Mouse (Mus musculus) neural tube, embryonic 11.5 days (tissue): ENCODE measurements around the gene Trmt1. TPM values are rescaled to one million over a fixed set of nuclear protein-coding genes. Genes with fewer than 3 reads are reported as not detected.
"Not testable (repeated sequence)": the region's sequence is repeated elsewhere in the genome, so short reads cannot be mapped to it uniquely, and the experiment has no call there.

Experiments
- ATAC-seq: fragments of 200-750 bp; cut with Nextera tagmentation; 2 replicates; pipeline ENCODE4 v1.8.0; 2017; ENCODE audit warnings: moderate number of reproducible peaks, mild to moderate bottlenecking, moderate TSS enrichment, moderate library complexity; ENCODE audit not compliant: insufficient read depth, low FRiP score, low TSS enrichment
- DNase-seq: peaks from one replicate; pipeline ENCODE4 v3.0.0-alpha.2; 2015; ENCODE audit warnings: low spot score
- H3K27ac ChIP-seq: fragments of 300-500 bp; sonication (generic); 2 replicates; pipeline ENCODE4 v1.5.1; 2014; ENCODE audit warnings: low read depth, mild to moderate bottlenecking, low read length
- H3K27me3 ChIP-seq: fragments of 300-500 bp; sonication (generic); 2 replicates; pipeline ENCODE4 v1.6.1; 2014; ENCODE audit warnings: mild to moderate bottlenecking, low read length, mixed read lengths; ENCODE audit not compliant: control insufficient read depth, insufficient read depth
- H3K36me3 ChIP-seq: fragments of 300-500 bp; sonication (generic); 2 replicates; pipeline ENCODE4 v1.6.1; 2014; ENCODE audit warnings: mild to moderate bottlenecking, low read length, moderate library complexity, mixed read lengths; ENCODE audit not compliant: control insufficient read depth, insufficient read depth
- H3K4me1 ChIP-seq: fragments of 300-500 bp; sonication (generic); 2 replicates; pipeline ENCODE4 v1.6.1; 2014; ENCODE audit warnings: low read length, mixed read lengths; ENCODE audit not compliant: control insufficient read depth, insufficient read depth
- H3K4me2 ChIP-seq: fragments of 300-500 bp; sonication (generic); 2 replicates; pipeline ENCODE4 v1.6.1; 2014; ENCODE audit warnings: low read depth, mild to moderate bottlenecking, moderate library complexity
- H3K4me3 ChIP-seq: fragments of 300-500 bp; sonication (generic); 2 replicates; pipeline ENCODE4 v1.5.1; 2014; ENCODE audit warnings: low read depth, low read length
- H3K9ac ChIP-seq: fragments of 300-500 bp; sonication (generic); 2 replicates; pipeline ENCODE4 v1.6.1; 2014; ENCODE audit warnings: mild to moderate bottlenecking, low read length
- H3K9me3 ChIP-seq: fragments of 300-500 bp; sonication (generic); 2 replicates; pipeline ENCODE4 v1.6.1; 2016; ENCODE audit warnings: low read length; ENCODE audit not compliant: control insufficient read depth
- WGBS: fragments of 180-500 bp; shearing (Covaris S2); extraction: QIAGEN DNeasy Blood & Tissue Kit; methylation state at CpG from one replicate; pipeline ENCODE4 v1.1.7; 2014; 5-methylcytosine and 5-hydroxymethylcytosine counted together
- polyA plus RNA-seq: library from polyadenylated mRNA; unstranded; fragments of >200 nt; fragmentation: Nextera tagmentation; extraction: Ambion mirVana; gene quantifications from 2 replicates; pipeline ENCODE4 v1.2.1, GENCODE M21; 2014

The Trmt1 gene
- polyA plus RNA-seq, 1 experiment from 2014 or later: 60.6 TPM

DNA sequence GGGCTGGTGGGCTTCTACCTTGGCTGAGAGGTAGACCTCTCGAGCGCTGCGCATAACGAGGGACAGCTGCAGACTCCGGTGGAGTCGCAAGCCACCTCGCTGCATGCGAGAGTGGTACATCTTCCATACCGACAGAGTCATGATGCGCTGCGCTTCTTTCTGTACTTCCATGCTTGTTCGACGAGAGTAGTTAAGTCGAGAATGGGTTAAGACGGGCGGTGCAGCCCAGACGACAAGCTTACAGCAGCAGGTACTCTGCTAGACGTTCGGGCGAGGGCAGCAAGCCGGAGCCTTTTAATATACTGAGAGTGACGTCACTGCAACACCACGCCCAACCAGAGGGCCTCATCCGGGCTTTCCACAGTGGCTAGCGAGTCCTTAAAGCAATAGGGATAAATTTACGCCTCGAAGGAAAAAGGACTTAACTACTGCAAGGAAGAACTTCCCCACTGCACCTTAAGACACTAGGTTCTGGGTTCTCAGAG lies 23.5 kb upstream of the Trmt1 start, which contains the start of gene Ier2:
TSS of gene Ier2 (minus strand) at position 272 of the 485 bp plus-strand sequence.
- Histone ChIP-seq H3K4me2 (peak within 1 kb of the TSS; percentile 90), H3K9ac (peak within 1 kb of the TSS; percentile 91), H3K4me3 (peak within 1 kb of the TSS; percentile 91), H3K27ac (peak within 1 kb of the TSS; percentile 75), H3K4me1 (peaks cover 20% of the 10 kb centered on the region), H3K36me3 (no peaks in the 10 kb centered on the region), H3K27me3 (no peaks in the 10 kb centered on the region), H3K9me3 (no peaks in the 10 kb centered on the region)
- DNase-seq (peak; percentile 94), ATAC-seq (peak; percentile 71)
- under 1% methylated on average over 27 of the region's 27 CpGs for WGBS

DNA sequence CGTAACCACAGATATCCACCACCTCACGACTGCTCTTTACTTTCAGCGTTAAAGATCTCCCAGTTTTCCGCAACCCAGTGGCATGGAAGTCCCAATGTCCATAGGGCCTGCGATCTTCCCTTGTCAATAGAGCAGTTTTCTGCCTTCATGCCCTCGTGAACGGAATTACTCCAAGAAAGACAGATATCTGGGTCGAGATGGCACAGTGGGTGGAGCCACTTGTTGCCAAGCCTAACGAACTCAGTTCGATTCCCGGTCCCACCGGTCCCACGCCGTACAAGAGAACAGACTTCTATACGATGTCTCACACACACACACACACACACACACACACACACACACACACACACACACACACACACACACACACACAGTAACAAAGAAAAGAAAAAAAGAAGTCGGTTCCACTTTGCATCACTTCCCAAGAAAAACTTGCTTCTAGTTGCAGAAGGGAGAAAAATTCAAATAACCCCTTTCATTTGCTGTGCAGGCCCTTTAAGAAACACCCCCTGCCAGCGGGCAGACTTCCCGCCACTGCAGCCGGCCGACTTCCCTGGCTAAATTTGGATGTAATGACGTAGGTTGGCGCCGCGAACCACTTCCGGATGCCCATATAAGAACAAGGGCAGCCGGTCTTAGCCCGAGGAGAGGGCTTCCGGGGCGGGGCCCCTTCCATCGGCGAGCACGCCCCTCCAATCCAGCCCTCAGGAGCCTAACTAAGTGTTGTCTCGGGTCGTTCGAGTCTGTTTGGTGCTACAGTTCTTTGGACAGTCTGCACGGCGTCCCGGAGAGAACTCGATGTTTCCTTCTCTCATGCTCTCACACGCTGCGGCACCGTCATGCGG lies 22.4 kb upstream of the Trmt1 start:
- ATAC-seq (peak; percentile 85), DNase-seq (peak; percentile 96)
- H3K4me3 ChIP-seq: peak overlapping the region; percentile 91
- peaks cover 19% of the 10 kb centered on the region for H3K4me1 ChIP-seq
- H3K27ac ChIP-seq: peak overlapping the region; percentile 84
- no peaks in the 10 kb centered on the region for H3K27me3 ChIP-seq
- peak overlapping the region; percentile 90 for H3K4me2 ChIP-seq
- H3K9me3 ChIP-seq: no peaks in the 10 kb centered on the region
- H3K36me3 ChIP-seq: no peaks in the 10 kb centered on the region
- 2% methylated on average over 43 of the region's 43 CpGs for WGBS
- H3K9ac ChIP-seq: peak overlapping the region; percentile 76

DNA sequence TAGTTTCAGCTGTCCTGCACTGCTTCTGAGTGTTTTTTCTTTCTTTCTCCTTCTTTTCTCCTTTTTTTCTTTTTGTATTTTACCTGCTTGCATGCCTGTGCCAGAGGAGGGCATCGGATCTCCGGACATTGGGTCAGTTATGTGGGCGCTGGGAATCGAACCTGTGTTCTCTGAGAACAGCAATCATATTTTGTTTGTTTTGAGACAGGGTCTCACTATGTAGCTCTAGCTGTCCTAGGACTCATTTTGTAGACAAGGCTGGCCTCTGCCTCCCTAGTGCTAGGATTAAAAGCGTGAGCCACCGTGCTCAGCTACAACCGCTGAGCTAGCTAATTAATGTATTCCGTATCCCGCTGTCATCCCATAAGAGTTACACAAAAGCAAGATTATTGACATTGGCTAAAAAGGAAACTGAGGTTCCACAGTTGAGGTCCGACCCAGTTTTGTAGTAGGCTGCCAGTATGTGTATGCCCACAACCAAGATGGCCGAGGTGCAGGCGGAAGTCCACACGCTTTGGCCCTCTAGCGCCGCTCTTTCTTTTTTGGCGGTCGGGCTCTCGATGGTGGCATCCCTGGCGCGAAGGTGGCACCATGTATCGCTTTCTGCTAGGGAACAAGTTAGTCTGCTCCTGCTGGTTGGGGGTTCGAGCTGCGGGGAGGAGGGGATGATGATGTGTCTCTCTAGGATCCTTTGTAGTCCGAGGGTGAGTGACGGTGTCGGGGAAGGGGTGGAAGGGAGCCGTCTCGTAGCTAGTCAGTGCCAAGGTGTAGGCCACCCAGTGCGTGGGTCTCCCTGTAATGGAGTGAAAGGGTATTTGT lies 21.3 kb upstream of the Trmt1 start:
- WGBS: under 1% methylated on average over 29 of the region's 29 CpGs
- peaks cover 16% of the 10 kb centered on the region for H3K4me1 ChIP-seq
- ATAC-seq: peak; percentile 32; the same call in 1 of the 2 replicates

GRCm38 (mm10) chr8:84665385-84665893 lies 20.7 kb upstream of the Trmt1 start:
- Histone ChIP-seq H3K27me3 (no peaks in the 10 kb centered on the region), H3K27ac (peak overlapping the region; percentile 84), H3K9ac (peak overlapping the region; percentile 76), H3K4me3 (peak overlapping the region; percentile 91), H3K36me3 (peaks cover 2% of the 10 kb centered on the region; the same call in 1 of the 2 replicates), H3K9me3 (no peaks in the 10 kb centered on the region), H3K4me2 (peak overlapping the region; percentile 90), H3K4me1 (peaks cover 11% of the 10 kb centered on the region)
- WGBS: 3% methylated on average over 14 of the region's 14 CpGs
- 0 out of 2 replicates have a peak, but pooled peaks have one; percentile 1 for ATAC-seq
- no peak for DNase-seq

More for the DNA sequence above, 21.3 kb upstream of the Trmt1 start:
- H3K36me3 ChIP-seq: no peaks in the 10 kb centered on the region
- peak overlapping the region; percentile 76 for H3K9ac ChIP-seq
- H3K27ac ChIP-seq: peak overlapping the region; percentile 84
- H3K27me3 ChIP-seq: no peaks in the 10 kb centered on the region
- peak overlapping the region; percentile 90 for H3K4me2 ChIP-seq
- H3K4me3 ChIP-seq: peak overlapping the region; percentile 91
- peak; percentile 86 for DNase-seq
- no peaks in the 10 kb centered on the region for H3K9me3 ChIP-seq

DNA sequence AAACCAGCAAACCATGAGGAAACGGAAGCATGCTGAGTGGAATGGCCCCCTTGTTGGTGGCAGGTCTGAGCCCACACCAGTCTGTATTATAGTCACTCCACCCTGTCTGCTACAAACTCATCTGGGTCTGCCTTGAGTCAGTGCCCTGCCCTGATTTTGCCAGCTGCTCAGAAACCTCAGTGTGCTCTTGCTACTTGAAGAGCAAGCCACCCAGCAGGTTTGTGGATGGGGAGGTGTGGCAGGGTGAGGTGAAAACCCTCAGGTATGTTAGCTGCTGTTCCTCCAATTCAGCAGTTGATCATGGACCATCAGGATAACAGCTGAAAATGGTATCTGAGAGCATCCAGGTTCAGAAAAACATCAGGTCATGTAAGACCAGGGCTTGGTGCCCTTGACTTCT lies 18.0 kb upstream of the Trmt1 start:
- H3K4me2 ChIP-seq: no peak overlapping the region
- WGBS: 88% methylated on average over 1 of the region's 1 CpGs
- no peaks in the 10 kb centered on the region for H3K9me3 ChIP-seq
- H3K27ac ChIP-seq: no peak overlapping the region
- H3K36me3 ChIP-seq: peaks cover 2% of the 10 kb centered on the region; the same call in 1 of the 2 replicates
- peaks cover 8% of the 10 kb centered on the region for H3K4me1 ChIP-seq
- DNase-seq: no peak
- ATAC-seq: no peak
- no peaks in the 10 kb centered on the region for H3K27me3 ChIP-seq
- no peak overlapping the region for H3K9ac ChIP-seq
- no peak overlapping the region for H3K4me3 ChIP-seq

DNA sequence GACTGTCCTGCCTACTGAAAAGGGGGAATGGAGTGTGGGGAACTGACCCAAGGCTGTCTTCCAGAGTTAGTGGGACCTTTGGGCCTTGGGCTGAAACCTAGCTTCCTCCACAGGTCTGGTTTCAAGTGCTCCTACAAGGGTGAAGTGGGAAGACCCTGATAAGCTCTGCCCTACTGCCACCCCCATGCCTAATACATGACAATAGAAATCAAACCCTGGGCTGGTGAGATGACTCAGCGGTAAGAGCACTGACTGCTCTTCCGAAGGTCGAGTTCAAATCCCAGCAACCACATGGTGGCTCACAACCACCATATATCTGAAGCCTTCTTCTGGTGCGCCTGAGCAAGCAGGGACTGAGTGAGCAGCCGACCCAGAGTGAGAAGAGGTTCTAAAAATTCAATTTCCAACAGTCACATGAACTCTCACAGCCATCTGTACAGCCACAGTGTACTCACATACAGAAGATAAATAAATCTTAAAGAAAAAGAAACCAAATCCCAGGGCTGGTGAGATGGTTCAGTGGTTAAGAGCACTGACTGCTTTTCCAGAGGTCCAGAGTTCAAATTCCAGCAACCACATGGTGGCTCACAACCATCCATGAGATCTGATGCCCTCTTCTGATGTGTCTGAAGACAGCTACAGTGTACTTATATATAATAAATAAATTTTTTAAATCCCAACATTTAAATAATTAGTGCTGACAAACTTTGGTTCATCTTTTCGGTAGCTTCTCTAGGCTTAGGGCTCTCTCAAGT lies 17.2 kb upstream of the Trmt1 start:
- H3K36me3 ChIP-seq: peaks cover 5% of the 10 kb centered on the region
- 84% methylated on average over 6 of the region's 6 CpGs for WGBS

DNA sequence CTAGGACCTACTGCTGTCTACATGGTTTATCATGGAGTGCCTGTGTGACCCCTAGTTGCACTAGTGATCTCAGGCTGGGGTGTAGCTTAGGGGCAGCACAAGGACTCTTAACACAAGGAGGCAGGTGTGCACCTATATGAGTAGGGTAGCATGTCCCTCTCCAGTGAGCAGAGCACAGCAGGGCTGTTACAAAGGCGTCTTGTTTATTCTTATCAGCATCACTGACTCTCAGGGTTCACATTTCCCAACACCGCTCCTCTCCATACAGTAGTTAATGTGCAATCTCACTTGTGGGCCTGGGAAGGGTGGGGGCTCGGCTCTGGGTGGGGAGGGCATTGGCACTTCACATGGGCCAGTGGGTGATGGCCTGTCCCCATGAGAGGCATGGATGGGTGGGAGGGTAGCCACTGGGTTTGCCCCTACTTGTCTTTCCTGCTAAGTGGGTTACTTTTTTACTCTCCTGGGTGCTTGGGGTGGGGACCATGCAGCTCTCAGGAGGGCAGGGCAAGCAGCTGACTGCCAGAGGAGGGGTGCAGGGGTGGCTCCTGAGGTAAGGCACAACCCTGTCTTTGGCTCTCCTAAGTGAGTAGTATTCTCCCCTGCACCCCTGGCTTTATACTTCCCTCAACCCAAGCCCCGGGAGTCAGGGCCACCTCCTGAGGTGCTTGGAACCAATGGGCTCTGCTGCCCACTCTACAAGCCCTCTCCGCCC lies 15.7 kb upstream of the Trmt1 start:
- H3K36me3 ChIP-seq: peaks cover 14% of the 10 kb centered on the region
- not testable (repeated sequence) for ATAC-seq, H3K27ac ChIP-seq, H3K4me2 ChIP-seq, DNase-seq, H3K9me3 ChIP-seq, H3K4me3 ChIP-seq, H3K4me1 ChIP-seq, H3K27me3 ChIP-seq, H3K9ac ChIP-seq
- WGBS: 91% methylated on average over 5 of the region's 5 CpGs

More for the DNA sequence above, 17.2 kb upstream of the Trmt1 start:
- H3K27me3 ChIP-seq: no peaks in the 10 kb centered on the region
- no peak overlapping the region for H3K27ac ChIP-seq
- DNase-seq (no peak), ATAC-seq (no peak)
- no peak overlapping the region for H3K4me3 ChIP-seq
- H3K9ac ChIP-seq: no peak overlapping the region
- no peak overlapping the region for H3K4me2 ChIP-seq
- no peaks in the 10 kb centered on the region for H3K9me3 ChIP-seq
- peaks cover 5% of the 10 kb centered on the region for H3K4me1 ChIP-seq
